Mouse (Mus musculus) MEL (cell line): ENCODE measurements around the gene Susd4. TPM values are rescaled to one million over a fixed set of nuclear protein-coding genes. Genes with fewer than 3 reads are reported as not detected.

Experiments used
- DNase-seq: peaks from one replicate; pipeline ENCODE4 v3.0.0; 2011; ENCODE audit warnings: low read depth, low spot score
- H3K27ac ChIP-seq: 2 replicates; pipeline ENCODE4 v1.5.1; 2012; ENCODE audit warnings: low read depth, mild to moderate bottlenecking, control low read depth, low read length, moderate library complexity; ENCODE audit not compliant: control insufficient read depth
- H3K27me3 ChIP-seq, 2 experiments: fragments of 150-350 bp in 1 of 2; sonication (generic) in 1 of 2; 2 replicates each; pipeline ENCODE4 v1.6.1; 2012; ENCODE audit warnings: low read length in 2 of 2, mild to moderate bottlenecking in 2 of 2, improper control_type of control experiment in 1 of 2, moderate library complexity in 1 of 2; ENCODE audit not compliant: insufficient read depth in 2 of 2, control insufficient read depth in 1 of 2
- H3K36me3 ChIP-seq, 2 experiments: 2 replicates each; pipeline ENCODE4 v1.6.1; 2012 to 2014; ENCODE audit warnings: low read length in 2 of 2, improper control_type of control experiment in 1 of 2, inconsistent platforms in 1 of 2, mild to moderate bottlenecking in 1 of 2; ENCODE audit not compliant: insufficient read depth in 2 of 2, control insufficient read depth in 1 of 2
- H3K4me1 ChIP-seq, 2 experiments: fragments of 150-350 bp in 1 of 2; sonication (generic) in 1 of 2; 2 replicates each; pipeline ENCODE4 v1.6.1; 2012; ENCODE audit warnings: low read length in 2 of 2, improper control_type of control experiment in 1 of 2, mild to moderate bottlenecking in 1 of 2; ENCODE audit not compliant: insufficient read depth in 2 of 2, control insufficient read depth in 1 of 2
- H3K4me3 ChIP-seq, 2 experiments: fragments of 150-350 bp in 1 of 2; sonication (generic) in 1 of 2; 2 replicates each; pipeline ENCODE4 v1.5.1; 2012; ENCODE audit warnings: low read depth in 2 of 2, low read length in 2 of 2, mild to moderate bottlenecking in 2 of 2, moderate library complexity in 2 of 2, control low read depth in 1 of 2, improper control_type of control experiment in 1 of 2; ENCODE audit not compliant: control insufficient read depth in 1 of 2, insufficient read depth in 1 of 2
- H3K79me2 ChIP-seq: 2 replicates; pipeline ENCODE4 v1.6.1; 2012; ENCODE audit warnings: mild to moderate bottlenecking, low read length, moderate library complexity; ENCODE audit not compliant: control insufficient read depth, poor library complexity, insufficient read depth
- H3K9ac ChIP-seq: 2 replicates; pipeline ENCODE4 v1.6.1; 2012; ENCODE audit warnings: low read depth, mild to moderate bottlenecking, control low read depth, low read length, moderate library complexity; ENCODE audit not compliant: control insufficient read depth, poor library complexity, severe bottlenecking
- H3K9me3 ChIP-seq: fragments of 150-350 bp; sonication (generic); replicated peaks from 2 replicates; pipeline ENCODE4 v1.6.1; 2012; ENCODE audit warnings: mild to moderate bottlenecking, low read length, improper control_type of control experiment, moderate library complexity; ENCODE audit not compliant: insufficient read depth
- CHD2 ChIP-seq: IDR thresholded peaks from 2 replicates; pipeline ENCODE4 v1.6.1; 2011; ENCODE audit warnings: low read length, improper control_type of control experiment
- CTCF ChIP-seq, 3 experiments: IDR thresholded peaks in 2 of 3; conservative IDR thresholded peaks in 1 of 3; 2 replicates each; pipeline ENCODE4 v1.5.1; 2011 to 2012; ENCODE audit warnings: low read length in 3 of 3, low read depth in 2 of 3, mild to moderate bottlenecking in 2 of 3, improper control_type of control experiment in 1 of 3, inconsistent platforms in 1 of 3, mixed read lengths in 1 of 3, moderate library complexity in 1 of 3; ENCODE audit not compliant: control insufficient read depth in 1 of 3, insufficient read depth in 1 of 3, poor library complexity in 1 of 3, severe bottlenecking in 1 of 3
- E2F4 ChIP-seq: IDR thresholded peaks from 2 replicates; pipeline ENCODE4 v1.6.1; 2011; ENCODE audit warnings: low read depth, low read length, improper control_type of control experiment, borderline replicate concordance
- GABPA ChIP-seq: IDR thresholded peaks from 2 replicates; pipeline ENCODE4 v1.6.1; 2012; ENCODE audit warnings: low read depth, mild to moderate bottlenecking, inconsistent platforms, low read length, improper control_type of control experiment, moderate library complexity
- GATA1 ChIP-seq: IDR thresholded peaks from 2 replicates; pipeline ENCODE4 v1.6.1; 2011; ENCODE audit warnings: low read depth, low read length, improper control_type of control experiment
- MAX ChIP-seq: IDR thresholded peaks from 2 replicates; pipeline ENCODE4 v1.6.1; 2011; ENCODE audit warnings: low read length, improper control_type of control experiment
- MXI1 ChIP-seq: IDR thresholded peaks from 2 replicates; pipeline ENCODE4 v1.6.1; 2011; ENCODE audit warnings: mild to moderate bottlenecking, low read depth, low read length, improper control_type of control experiment
- NRF1 ChIP-seq: IDR thresholded peaks from 2 replicates; pipeline ENCODE4 v1.6.1; 2014; ENCODE audit warnings: low read depth, mild to moderate bottlenecking, inconsistent platforms, low read length, improper control_type of control experiment, moderate library complexity; ENCODE audit not compliant: poor library complexity, insufficient read depth, severe bottlenecking
- POLR2AphosphoS2 ChIP-seq: IDR thresholded peaks from 2 replicates; pipeline ENCODE4 v1.6.1; 2011; ENCODE audit warnings: low read length, improper control_type of control experiment
- SIN3A ChIP-seq: IDR thresholded peaks from 2 replicates; pipeline ENCODE4 v1.6.1; 2012; ENCODE audit warnings: low read length, improper control_type of control experiment, inconsistent platforms
- USF1 ChIP-seq: IDR thresholded peaks from 2 replicates; pipeline ENCODE4 v1.6.1; 2014; ENCODE audit warnings: low read depth, mild to moderate bottlenecking, inconsistent platforms, low read length, improper control_type of control experiment, moderate library complexity
- USF2 ChIP-seq, 2 experiments: IDR thresholded peaks; 2 replicates each; pipeline ENCODE4 v1.6.1; 2011 to 2012; ENCODE audit warnings: improper control_type of control experiment in 2 of 2, low read length in 2 of 2, borderline replicate concordance in 1 of 2, inconsistent platforms in 1 of 2, low read depth in 1 of 2, mild to moderate bottlenecking in 1 of 2; ENCODE audit not compliant: insufficient read depth in 1 of 2
- ZMIZ1 ChIP-seq: IDR thresholded peaks from 2 replicates; pipeline ENCODE4 v1.6.1; 2012; ENCODE audit warnings: low read depth, mild to moderate bottlenecking, inconsistent platforms, low read length, improper control_type of control experiment, moderate library complexity
- ZNF384 ChIP-seq: IDR thresholded peaks from 2 replicates; pipeline ENCODE4 v1.6.1; 2012; ENCODE audit warnings: low read depth, mild to moderate bottlenecking, inconsistent platforms, low read length, improper control_type of control experiment
- polyA plus RNA-seq, 2 experiments: library from polyadenylated mRNA; stranded (reverse) in 1 of 2; unstranded in 1 of 2; fragments of >175 nt in 1 of 2; fragments of >200 nt in 1 of 2; gene quantifications; 2 replicates each; pipeline versions ENCODE4 v1.2.1 to v1.2.4; 2012; ENCODE audit warnings: low replicate concordance in 2 of 2, low read depth in 1 of 2; ENCODE audit not compliant: insufficient read length in 2 of 2, insufficient read depth in 1 of 2, missing spikeins in 1 of 2
- total RNA-seq: library from RNA; depleted of rRNA; stranded (reverse); fragments of 300-350 nt; gene quantifications from 2 replicates; pipeline ENCODE4 v1.2.3, GENCODE M21; 2012

Susd4 gene
- total and polyA plus RNA-seq, 3 experiments, result not detected

GRCm38 (mm10) chr1:182838061-182838460 is 74.4 kb downstream of the Susd4 start:
- no peak for DNase-seq
- Histone ChIP-seq H3K79me2 (no peaks in the 10 kb centered on the region), H3K4me3 (no peak overlapping the region), H3K9me3 (no peaks in the 10 kb centered on the region)
- TF ChIP-seq SIN3A, result no peak
- TF ChIP-seq USF2 (IDR thresholded peaks at IDR 0.05; ENCODE audit: borderline replicate concordance in 1 of 2, insufficient read depth in 1 of 2, low read depth in 1 of 2, low read length in 2 of 2), result no peak
- no peak for TF ChIP-seq NRF1
- no peak for TF ChIP-seq CHD2
- TF ChIP-seq MAX, result no peak
- no peak for TF ChIP-seq ZNF384
- no peak for TF ChIP-seq GABPA
- no peak for TF ChIP-seq USF1
- no peak for TF ChIP-seq CTCF (IDR thresholded peaks at IDR 0.05 in 2 of 3, conservative IDR thresholded peaks at IDR 0.05 in 1 of 3; ENCODE audit: control insufficient read depth in 1 of 3, insufficient read depth in 1 of 3, low read depth in 2 of 3, low read length in 3 of 3, poor library complexity in 1 of 3, severe bottlenecking in 1 of 3)
- TF ChIP-seq MXI1, result no peak
- TF ChIP-seq POLR2AphosphoS2, result no peak
- TF ChIP-seq ZMIZ1, result no peak
- no peak for TF ChIP-seq GATA1
- TF ChIP-seq, all 39 proteins: peak for 0
- Histone ChIP-seq H3K27me3 (no peaks in the 10 kb centered on the region), H3K36me3 (no peaks in the 10 kb centered on the region), H3K9ac (no peak overlapping the region), H3K4me1 (no peaks in the 10 kb centered on the region), H3K27ac (no peak overlapping the region)

GRCm38 (mm10) chr1:182839332-182839929 is 75.8 kb downstream of the Susd4 start:
- Histone ChIP-seq H3K27me3 (no peaks in the 10 kb centered on the region), H3K27ac (no peak overlapping the region), H3K9ac (no peak overlapping the region), H3K79me2 (no peaks in the 10 kb centered on the region), H3K36me3 (no peaks in the 10 kb centered on the region), H3K4me3 (no peak overlapping the region)
- no peak for DNase-seq
- TF ChIP-seq MAX (no peak), E2F4 (no peak)
- TF ChIP-seq, all 39 proteins: peak for 0
- Histone ChIP-seq H3K4me1 (no peaks in the 10 kb centered on the region), H3K9me3 (no peaks in the 10 kb centered on the region)

- H3K27ac ChIP-seq, result no peak overlapping the region
- no peaks in the 10 kb centered on the region for H3K36me3 ChIP-seq
- H3K27me3 ChIP-seq, result no peaks in the 10 kb centered on the region
- no peaks in the 10 kb centered on the region for H3K79me2 ChIP-seq
- no peaks in the 10 kb centered on the region for H3K9me3 ChIP-seq
- no peak overlapping the region for H3K9ac ChIP-seq
- no peaks in the 10 kb centered on the region for H3K4me1 ChIP-seq
- no peak for DNase-seq
- no peak overlapping the region for H3K4me3 ChIP-seq
- no peak for TF ChIP-seq CTCF (IDR thresholded peaks at IDR 0.05 in 2 of 3, conservative IDR thresholded peaks at IDR 0.05 in 1 of 3; ENCODE audit: control insufficient read depth in 1 of 3, insufficient read depth in 1 of 3, low read depth in 2 of 3, low read length in 3 of 3, poor library complexity in 1 of 3, severe bottlenecking in 1 of 3)
- no peak for TF ChIP-seq USF1
These were observed 76.4 kb downstream of the Susd4 start for GRCm38 (mm10) chr1:182840011-182840410.
